Mouse (Mus musculus) kidney, adult 2 months (tissue): ENCODE results near the gene Rassf6. TPM values are rescaled to one million over a fixed set of nuclear protein-coding genes. Genes with fewer than 3 reads are reported as not detected.
A peak's percentile ranks its signal among the peaks of the same experiment; 100 is the strongest.

Source experiments
- DNase-seq: peaks from one replicate; pipeline ENCODE4 v3.0.0; 2021
- H3K27ac ChIP-seq: fragments of 200-500 bp; 2 replicates; pipeline ENCODE4 v1.5.1; 2012; ENCODE audit warnings: low read depth, low read length, control low read depth, inconsistent platforms; ENCODE audit not compliant: insufficient read depth
- H3K27me3 ChIP-seq: fragments of 200-500 bp; replicated peaks from 2 replicates; pipeline ENCODE4 v1.6.1; 2012; ENCODE audit warnings: mild to moderate bottlenecking, moderate library complexity, low read length, inconsistent platforms; ENCODE audit not compliant: control insufficient read depth, insufficient read depth
- H3K36me3 ChIP-seq: fragments of 200-500 bp; 2 replicates; pipeline ENCODE4 v1.6.1; 2012; ENCODE audit warnings: mild to moderate bottlenecking, moderate library complexity, low read length, inconsistent platforms; ENCODE audit not compliant: control insufficient read depth, insufficient read depth
- H3K4me1 ChIP-seq: fragments of 200-500 bp; 2 replicates; pipeline ENCODE4 v1.6.1; 2011; ENCODE audit warnings: low read length; ENCODE audit not compliant: control insufficient read depth, insufficient read depth
- H3K4me3 ChIP-seq: fragments of 200-500 bp; 2 replicates; pipeline ENCODE4 v1.5.1; 2011; ENCODE audit warnings: mild to moderate bottlenecking, low read depth, low read length, control low read depth; ENCODE audit not compliant: insufficient read depth
- CTCF ChIP-seq: fragments of 200-500 bp; conservative IDR thresholded peaks from 2 replicates; pipeline ENCODE4 v1.5.1; 2011; ENCODE audit warnings: low read depth, mild to moderate bottlenecking, control low read depth, low read length, moderate library complexity, mixed read lengths; ENCODE audit not compliant: insufficient read depth, insufficient read length
- POLR2A ChIP-seq: fragments of 200-500 bp; IDR thresholded peaks from one replicate; pipeline ENCODE4 v1.6.1; 2011; ENCODE audit warnings: low read depth, low read length, control low read depth
- WGBS: fragments of 180-500 bp; shearing (Covaris S2); methylation state at CpG from one replicate; pipeline ENCODE4 v1.1.7; 2018; 5-methylcytosine and 5-hydroxymethylcytosine counted together
- polyA plus RNA-seq: library from polyadenylated mRNA; depleted of rRNA; stranded (reverse); fragments of >200 nt; gene quantifications from 2 replicates; pipeline ENCODE4 v1.2.3, GENCODE M21; 2012

Gene Rassf6
- polyA plus RNA-seq, 1 experiment: 11.4 TPM

DNA sequence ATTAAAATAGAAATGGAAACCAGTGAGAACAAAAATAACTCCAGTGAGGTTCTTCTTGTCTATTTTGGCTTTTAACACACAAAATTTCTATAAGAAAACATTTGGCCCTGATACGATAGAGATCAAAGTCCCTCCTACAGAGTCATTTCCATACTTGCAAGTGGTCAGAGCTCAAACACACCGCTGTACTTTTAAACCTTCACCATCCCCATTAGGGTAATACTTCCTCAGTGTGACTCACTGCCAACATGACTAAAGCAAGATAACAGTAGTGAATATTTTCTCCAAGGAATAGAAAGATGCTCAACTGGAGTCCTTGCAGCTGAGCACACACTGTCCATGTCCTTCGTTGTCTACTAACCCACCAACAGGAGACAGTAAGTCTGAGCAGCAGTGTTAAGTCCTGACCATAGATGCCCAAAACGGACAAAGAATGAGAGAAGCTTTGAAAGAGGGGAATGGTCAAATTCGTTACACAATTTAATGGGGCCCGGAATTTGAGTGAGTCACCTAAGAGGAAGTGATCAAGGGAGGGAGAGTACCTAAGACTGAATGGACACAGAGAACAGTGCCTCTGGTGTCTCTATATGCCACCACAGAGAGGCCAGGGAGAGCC, 28.4 kb downstream of the Rassf6 start:
- peaks cover 2% of the 10 kb centered on the region for H3K36me3 ChIP-seq

DNA sequence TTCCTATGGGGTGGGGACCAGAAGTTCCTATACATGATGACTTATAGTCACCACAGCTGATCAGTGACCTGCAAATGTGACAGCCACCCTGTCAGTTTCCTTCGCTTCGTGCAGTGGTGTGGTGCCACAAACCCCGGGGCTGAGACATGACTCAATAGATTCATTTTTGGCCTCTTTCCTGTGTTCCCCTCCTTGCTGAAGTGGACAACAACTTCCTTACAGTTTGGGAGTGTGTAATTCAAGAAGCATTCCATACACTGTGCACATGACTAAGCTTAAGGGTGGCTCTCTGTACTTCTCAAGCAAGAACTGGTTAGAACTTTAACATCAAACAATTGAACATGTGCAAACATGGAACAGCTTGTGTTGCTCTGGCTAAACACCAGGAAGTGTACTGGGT, 29.1 kb downstream of the Rassf6 start:
- H3K36me3 ChIP-seq: peaks cover 2% of the 10 kb centered on the region
- H3K27me3 ChIP-seq: no peaks in the 10 kb centered on the region

More for the DNA sequence above, 28.4 kb downstream of the Rassf6 start:
- peak overlapping the region; percentile 16; the same call in 1 of the 2 replicates for H3K27ac ChIP-seq
- DNase-seq: no peak
- TF ChIP-seq CTCF (no peak), POLR2A (no peak)
- no peaks in the 10 kb centered on the region for H3K4me1 ChIP-seq
- WGBS: 73% methylated on average over 6 of the region's 6 CpGs
- H3K4me3 ChIP-seq: no peak overlapping the region
- H3K27me3 ChIP-seq: no peaks in the 10 kb centered on the region

DNA sequence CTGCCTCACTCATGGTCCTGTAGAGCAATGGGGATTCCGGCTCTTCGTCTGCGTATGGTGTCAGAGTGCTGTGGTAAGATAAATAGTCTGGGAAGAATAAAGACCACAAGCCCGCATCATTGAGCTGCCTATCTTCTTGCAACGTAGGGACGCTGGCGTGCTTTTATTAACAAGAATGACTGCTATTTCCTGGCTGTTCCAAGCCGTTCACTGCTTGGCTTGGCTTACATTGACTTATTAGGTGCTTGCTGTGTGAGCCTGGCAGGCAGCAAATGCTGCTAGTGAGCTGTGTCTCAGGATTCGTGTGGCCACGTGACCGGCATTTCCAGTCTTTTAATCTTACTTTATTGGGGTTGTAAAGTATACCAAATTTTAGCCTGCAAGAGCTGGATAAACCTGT, 31.6 kb downstream of the Rassf6 start:
- DNase-seq: peak; percentile 34
- H3K36me3 ChIP-seq: peaks cover 2% of the 10 kb centered on the region

More for the DNA sequence above, 29.1 kb downstream of the Rassf6 start:
- TF ChIP-seq POLR2A (no peak), CTCF (no peak)
- H3K4me3 ChIP-seq: no peak overlapping the region
- H3K27ac ChIP-seq: no peak overlapping the region
- H3K4me1 ChIP-seq: no peaks in the 10 kb centered on the region
- DNase-seq: no peak
- WGBS: 62% methylated on average over 3 of the region's 3 CpGs

DNA sequence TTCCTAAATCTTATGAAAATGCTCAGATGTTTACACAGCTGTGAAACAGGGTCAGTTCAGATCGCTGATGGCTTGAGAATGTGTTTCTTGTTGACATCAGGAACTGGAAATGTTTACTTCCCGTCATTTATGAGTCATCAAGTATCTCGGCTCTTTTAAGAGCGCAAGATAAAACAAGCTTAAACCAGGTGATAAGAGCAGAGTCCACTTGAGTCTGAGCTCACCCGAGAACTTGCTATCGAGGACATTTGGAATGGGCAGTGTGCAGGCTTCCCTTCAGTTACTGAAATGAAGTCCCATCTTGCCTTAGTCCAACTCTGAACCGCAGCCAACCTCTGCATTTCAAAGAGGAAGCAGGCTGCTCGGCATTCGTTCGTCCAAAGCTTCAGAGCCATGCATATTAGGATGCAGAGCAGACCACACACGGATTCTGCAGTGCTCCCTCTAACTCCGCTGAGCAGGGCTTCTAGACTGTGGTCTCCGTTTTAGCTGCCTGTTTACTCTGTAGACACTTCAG, 37.0 kb downstream of the Rassf6 start:
- H3K27me3 ChIP-seq: no peaks in the 10 kb centered on the region
- H3K4me1 ChIP-seq: no peaks in the 10 kb centered on the region
- 35% methylated on average over 13 of the region's 13 CpGs for WGBS
- no peaks in the 10 kb centered on the region; the same call in 1 of the 2 replicates for H3K36me3 ChIP-seq
- no peak overlapping the region for H3K4me3 ChIP-seq
- TF ChIP-seq POLR2A (no peak), CTCF (no peak)
- peak overlapping the region; percentile 8; the same call in 1 of the 2 replicates for H3K27ac ChIP-seq
- no peak for DNase-seq

More for the DNA sequence above, 31.6 kb downstream of the Rassf6 start:
- WGBS: 53% methylated on average over 11 of the region's 11 CpGs
- Histone ChIP-seq H3K4me3 (no peak overlapping the region), H3K27ac (no peak overlapping the region), H3K27me3 (no peaks in the 10 kb centered on the region), H3K4me1 (no peaks in the 10 kb centered on the region)
- no peak for TF ChIP-seq POLR2A
- TF ChIP-seq CTCF: no peak

DNA sequence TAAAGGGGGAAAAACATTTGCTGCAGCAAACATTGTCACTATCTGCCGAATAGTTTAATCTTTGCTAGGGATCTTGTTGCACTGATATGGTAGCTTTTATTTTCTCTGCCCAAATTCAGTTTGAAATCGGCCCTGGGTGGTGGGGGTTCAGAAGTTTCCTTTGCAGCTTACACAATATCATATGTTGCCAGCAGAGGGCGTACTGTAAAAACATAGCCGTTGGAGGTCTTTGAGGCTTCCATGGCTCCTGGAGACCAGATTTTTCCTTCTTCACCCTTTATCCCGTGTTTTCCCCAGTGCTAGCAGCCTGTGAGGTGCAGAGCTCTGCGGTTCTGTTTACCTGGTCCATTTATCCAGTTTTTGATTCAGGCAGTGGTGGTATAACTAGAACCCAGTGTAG, 39.0 kb downstream of the Rassf6 start:
- H3K36me3 ChIP-seq: no peaks in the 10 kb centered on the region; the same call in 1 of the 2 replicates
- no peak overlapping the region for H3K4me3 ChIP-seq
- WGBS: 17% methylated on average over 6 of the region's 6 CpGs
- peak; percentile 55 for DNase-seq
- no peaks in the 10 kb centered on the region for H3K27me3 ChIP-seq
- H3K27ac ChIP-seq: no peak overlapping the region
- H3K4me1 ChIP-seq: no peaks in the 10 kb centered on the region
- TF ChIP-seq POLR2A (no peak), CTCF (peak; percentile 55)

DNA sequence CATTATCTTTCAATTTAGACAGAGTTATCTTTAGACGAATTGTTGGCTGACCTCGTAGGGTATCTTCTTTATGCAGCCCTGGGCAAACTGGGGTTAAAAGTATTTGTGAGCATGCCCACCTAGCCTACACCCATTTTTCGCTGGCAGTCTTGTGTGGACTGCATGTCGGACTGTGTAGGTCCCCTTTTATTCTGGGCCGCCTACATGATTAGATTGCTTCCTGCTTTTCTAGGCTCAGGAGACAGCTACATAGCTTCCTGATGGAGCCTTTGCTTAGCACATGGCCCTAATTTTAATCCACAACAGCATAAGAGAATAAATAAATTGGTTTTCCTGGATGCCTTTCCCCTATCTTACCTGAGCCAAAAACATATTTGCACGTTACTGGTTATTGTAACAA, 44.3 kb downstream of the Rassf6 start:
- no peak overlapping the region for H3K4me3 ChIP-seq
- no peaks in the 10 kb centered on the region for H3K36me3 ChIP-seq
- DNase-seq: no peak
- H3K27ac ChIP-seq: no peak overlapping the region
- WGBS: 80% methylated on average over 6 of the region's 6 CpGs
- no peak for TF ChIP-seq POLR2A
- no peak for TF ChIP-seq CTCF
- H3K4me1 ChIP-seq: no peaks in the 10 kb centered on the region
- H3K27me3 ChIP-seq: no peaks in the 10 kb centered on the region

DNA sequence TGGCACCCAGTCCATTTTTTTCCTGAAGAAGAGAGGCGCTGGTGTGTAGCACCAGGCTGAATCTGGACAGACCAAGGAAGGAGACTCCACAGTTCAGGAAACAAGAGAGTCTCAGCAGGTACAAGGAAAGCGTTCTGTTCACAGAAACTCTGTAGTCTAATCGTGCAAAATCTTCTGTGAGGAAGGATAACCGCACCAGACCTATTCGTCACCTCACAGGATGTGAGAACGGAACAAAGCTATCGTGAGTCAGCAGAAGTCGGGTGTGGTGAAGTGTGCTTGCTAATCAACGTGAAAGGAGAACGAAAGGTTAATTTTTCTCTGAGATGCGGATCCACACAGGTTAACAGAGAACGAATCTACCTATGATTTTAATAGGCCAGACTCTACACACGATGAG, 45.5 kb downstream of the Rassf6 start:
- 57% methylated on average over 13 of the region's 13 CpGs for WGBS
- TF ChIP-seq CTCF (no peak), POLR2A (no peak)

More for the DNA sequence above, 45.5 kb downstream of the Rassf6 start:
- no peaks in the 10 kb centered on the region for H3K4me1 ChIP-seq
- H3K27ac ChIP-seq: no peak overlapping the region
- no peak for DNase-seq
- no peak overlapping the region for H3K4me3 ChIP-seq
- H3K27me3 ChIP-seq: no peaks in the 10 kb centered on the region
- no peaks in the 10 kb centered on the region for H3K36me3 ChIP-seq
